Mouse (Mus musculus) gastrocnemius, adult 8-10 months (tissue): ENCODE data around the gene Ss18l1. TPM values are rescaled to one million over a fixed set of nuclear protein-coding genes. Genes with fewer than 3 reads are reported as not detected.

Source experiments
- DNase-seq, 2 experiments: peaks; one replicate each; pipeline ENCODE4 v3.0.0; 2022; ENCODE audit warnings: low spot score in 2 of 2
- total RNA-seq, 4 experiments: library from RNA; stranded (reverse); gene quantifications; 2 replicates each; pipeline ENCODE4 v1.2.4; 2022

The Ss18l1 gene
- total RNA-seq, 4 experiments from 2014 or later: 1.8 to 2.5 (median 2.1) TPM

GRCm38 (mm10) chr2:180085926-180086636, 43.8 kb downstream of the Ss18l1 start:
- no peak for DNase-seq

GRCm38 (mm10) chr2:180086637-180087027, 44.3 kb downstream of the Ss18l1 start:
- DNase-seq: no peak

- no peak for DNase-seq
Observed at GRCm38 (mm10) chr2:180087472-180087871, 45.2 kb downstream of the Ss18l1 start.

- DNase-seq: peak in 1 of 2 experiments; percentile 5
Observed at GRCm38 (mm10) chr2:180090285-180090684, 48.0 kb downstream of the Ss18l1 start.

- DNase-seq: peak in 1 of 2 experiments; percentile 2
Observed at GRCm38 (mm10) chr2:180095711-180096110, 53.4 kb downstream of the Ss18l1 start.

- no peak for DNase-seq
Observed at GRCm38 (mm10) chr2:180097585-180097984, 55.3 kb downstream of the Ss18l1 start.

- no peak for DNase-seq
Observed at GRCm38 (mm10) chr2:180098167-180098566, 55.9 kb downstream of the Ss18l1 start.

- DNase-seq: no peak
Observed at GRCm38 (mm10) chr2:180099529-180099928, 57.2 kb downstream of the Ss18l1 start.

GRCm38 (mm10) chr2:180103151-180103977, 61.1 kb downstream of the Ss18l1 start:
- DNase-seq: no peak

GRCm38 (mm10) chr2:180103978-180104658, 61.8 kb downstream of the Ss18l1 start, which contains the start of gene Hrh3:
Hrh3 (minus strand) TSS chr2:180104488.
- DNase-seq: peak in 1 of 2 experiments; percentile 50

GRCm38 (mm10) chr2:180104659-180105377, 62.5 kb downstream of the Ss18l1 start:
- no peak for DNase-seq

GRCm38 (mm10) chr2:180105441-180106190, 63.3 kb downstream of the Ss18l1 start:
- no peak for DNase-seq

- DNase-seq: no peak
Observed at GRCm38 (mm10) chr2:180107081-180107480, 64.8 kb downstream of the Ss18l1 start.

GRCm38 (mm10) chr2:180108285-180108684, 66.0 kb downstream of the Ss18l1 start:
- no peak for DNase-seq

GRCm38 (mm10) chr2:180113909-180114890, 71.9 kb downstream of the Ss18l1 start:
- peak; percentile 88 to 93 for DNase-seq

- peak in 1 of 2 experiments; percentile 41 for DNase-seq
Observed at GRCm38 (mm10) chr2:180115279-180115678, 73.0 kb downstream of the Ss18l1 start.

- no peak for DNase-seq
Observed at GRCm38 (mm10) chr2:180116081-180116493, 73.8 kb downstream of the Ss18l1 start.

GRCm38 (mm10) chr2:180116741-180117484, 74.6 kb downstream of the Ss18l1 start:
- DNase-seq: no peak
